Mouse (Mus musculus): ENCODE results near the gene D7Ertd443e. TPM values are rescaled to one million over a fixed set of nuclear protein-coding genes. Genes with fewer than 3 reads are reported as not detected.

D7Ertd443e gene
- polyA plus RNA-seq, 1 experiment from 2014 or later: 0.07 TPM

DNA sequence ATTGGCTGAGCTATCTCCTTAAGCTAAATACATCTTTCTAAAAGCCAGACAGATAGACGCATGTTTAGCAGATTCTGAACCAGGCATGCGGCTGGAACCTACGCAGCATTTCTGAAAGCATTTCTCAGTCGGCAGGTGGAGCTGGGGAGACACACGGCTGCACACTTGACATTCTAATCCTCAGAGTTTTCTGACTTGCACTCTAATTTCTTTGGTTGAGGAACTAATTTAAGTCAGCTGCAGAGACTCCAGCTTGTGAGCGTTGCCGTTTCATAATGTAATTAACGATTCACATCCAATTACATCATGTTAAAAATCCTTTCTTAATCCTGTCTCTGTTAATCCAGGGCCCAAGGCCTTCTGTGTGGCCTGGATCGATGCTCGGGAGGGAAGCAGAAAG lies 64.5 kb downstream of the D7Ertd443e start:
- WGBS: 82% methylated on average over 10 of the region's 10 CpGs
- no peak overlapping the region for H3K27ac ChIP-seq (ENCODE audit: low read length)
- no peak overlapping the region for H3K4me3 ChIP-seq (ENCODE audit: low read length)
- no peak for ATAC-seq (replicated peaks; ENCODE audit: extremely low read depth, insufficient read depth, low FRiP score)
- H3K4me2 ChIP-seq (ENCODE audit: low read depth, low read length): no peak overlapping the region
- H3K27me3 ChIP-seq (ENCODE audit: control insufficient read depth, insufficient read depth, low read length): no peaks in the 10 kb centered on the region
- H3K9ac ChIP-seq (ENCODE audit: low read length): no peak overlapping the region
- no peaks in the 10 kb centered on the region for H3K9me3 ChIP-seq (replicated peaks; ENCODE audit: control insufficient read depth, low read length)
- no peaks in the 10 kb centered on the region for H3K36me3 ChIP-seq (ENCODE audit: control insufficient read depth, insufficient read depth)
- no peaks in the 10 kb centered on the region for H3K4me1 ChIP-seq (ENCODE audit: control insufficient read depth, insufficient read depth, low read length)

GRCm38 (mm10) chr7:134302084-134302483 lies 83.4 kb downstream of the D7Ertd443e start:
- Histone ChIP-seq H3K9ac (ENCODE audit: low read length) (no peak overlapping the region), H3K27me3 (ENCODE audit: control insufficient read depth, insufficient read depth, low read length) (no peaks in the 10 kb centered on the region; the same call in 1 of the 2 replicates), H3K4me2 (ENCODE audit: low read depth, low read length) (no peak overlapping the region), H3K36me3 (ENCODE audit: control insufficient read depth, insufficient read depth) (no peaks in the 10 kb centered on the region), H3K27ac (ENCODE audit: low read length) (no peak overlapping the region), H3K9me3 (replicated peaks; ENCODE audit: control insufficient read depth, low read length) (peaks cover 5% of the 10 kb centered on the region), H3K4me3 (ENCODE audit: low read length) (no peak overlapping the region), H3K4me1 (ENCODE audit: control insufficient read depth, insufficient read depth, low read length) (no peaks in the 10 kb centered on the region)
- 80% methylated on average over 3 of the region's 3 CpGs for WGBS
- no peak for ATAC-seq (replicated peaks; ENCODE audit: extremely low read depth, insufficient read depth, low FRiP score)

DNA sequence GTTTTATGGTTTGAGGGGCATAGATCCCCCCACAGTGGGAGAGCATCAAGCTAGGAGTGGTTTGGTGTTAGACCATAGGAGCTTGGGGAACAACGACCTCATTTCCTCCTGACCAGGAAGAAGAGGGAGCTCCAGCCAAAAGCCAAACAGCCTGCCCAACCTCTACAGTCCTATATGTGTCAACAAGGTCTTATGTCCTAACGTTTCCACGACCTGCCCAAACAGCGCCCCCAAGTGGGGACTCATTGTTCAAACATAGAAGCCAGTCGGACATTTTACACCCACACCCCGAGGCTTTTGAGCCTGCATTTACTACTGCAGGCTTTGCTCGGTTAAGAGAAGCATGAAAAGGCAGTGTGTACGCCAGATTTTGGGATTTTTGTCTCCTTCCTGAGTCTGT lies 84.2 kb downstream of the D7Ertd443e start:
- H3K4me3 ChIP-seq (ENCODE audit: low read length): no peak overlapping the region
- H3K4me1 ChIP-seq (ENCODE audit: control insufficient read depth, insufficient read depth, low read length): no peaks in the 10 kb centered on the region
- no peaks in the 10 kb centered on the region; the same call in 1 of the 2 replicates for H3K27me3 ChIP-seq (ENCODE audit: control insufficient read depth, insufficient read depth, low read length)
- ATAC-seq (replicated peaks; ENCODE audit: extremely low read depth, insufficient read depth, low FRiP score): no peak
- H3K9ac ChIP-seq (ENCODE audit: low read length): no peak overlapping the region
- H3K36me3 ChIP-seq (ENCODE audit: control insufficient read depth, insufficient read depth): no peaks in the 10 kb centered on the region
- no peak overlapping the region for H3K27ac ChIP-seq (ENCODE audit: low read length)
- H3K9me3 ChIP-seq (replicated peaks; ENCODE audit: control insufficient read depth, low read length): 0 out of 2 replicates have a peak, but pooled peaks cover 3% of the 10 kb centered on the region
- 42% methylated on average over 8 of the region's 8 CpGs for WGBS
- H3K4me2 ChIP-seq (ENCODE audit: low read depth, low read length): no peak overlapping the region

- no peak overlapping the region for H3K9ac ChIP-seq (ENCODE audit: low read length)
- no peak for ATAC-seq (replicated peaks; ENCODE audit: extremely low read depth, insufficient read depth, low FRiP score)
- WGBS: 71% methylated on average over 3 of the region's 3 CpGs
- no peaks in the 10 kb centered on the region for H3K27me3 ChIP-seq (ENCODE audit: control insufficient read depth, insufficient read depth, low read length)
- no peak overlapping the region for H3K4me3 ChIP-seq (ENCODE audit: low read length)
- H3K4me1 ChIP-seq (ENCODE audit: control insufficient read depth, insufficient read depth, low read length): no peaks in the 10 kb centered on the region; the same call in 1 of the 2 replicates
- H3K9me3 ChIP-seq (replicated peaks; ENCODE audit: control insufficient read depth, low read length): peaks cover 7% of the 10 kb centered on the region; the same call in 1 of the 2 replicates
- H3K36me3 ChIP-seq (ENCODE audit: control insufficient read depth, insufficient read depth): no peaks in the 10 kb centered on the region
- H3K4me2 ChIP-seq (ENCODE audit: low read depth, low read length): no peak overlapping the region
- no peak overlapping the region for H3K27ac ChIP-seq (ENCODE audit: low read length)
Measured at GRCm38 (mm10) chr7:134292750-134293149, 92.7 kb downstream of the D7Ertd443e start.

GRCm38 (mm10) chr7:134289611-134290301 lies 95.7 kb downstream of the D7Ertd443e start:
- H3K27ac ChIP-seq (ENCODE audit: low read length): no peak overlapping the region
- H3K36me3 ChIP-seq (ENCODE audit: control insufficient read depth, insufficient read depth): no peaks in the 10 kb centered on the region
- ATAC-seq (replicated peaks; ENCODE audit: extremely low read depth, insufficient read depth, low FRiP score): no peak
- no peaks in the 10 kb centered on the region; the same call in none of the 2 replicates for H3K4me1 ChIP-seq (ENCODE audit: control insufficient read depth, insufficient read depth, low read length)
- H3K27me3 ChIP-seq (ENCODE audit: control insufficient read depth, insufficient read depth, low read length): no peaks in the 10 kb centered on the region
- peaks cover 7% of the 10 kb centered on the region; the same call in 1 of the 2 replicates for H3K9me3 ChIP-seq (replicated peaks; ENCODE audit: control insufficient read depth, low read length)
- WGBS: 58% methylated on average over 7 of the region's 7 CpGs
- no peak overlapping the region for H3K4me3 ChIP-seq (ENCODE audit: low read length)
- H3K9ac ChIP-seq (ENCODE audit: low read length): no peak overlapping the region
- no peak overlapping the region for H3K4me2 ChIP-seq (ENCODE audit: low read depth, low read length)

DNA sequence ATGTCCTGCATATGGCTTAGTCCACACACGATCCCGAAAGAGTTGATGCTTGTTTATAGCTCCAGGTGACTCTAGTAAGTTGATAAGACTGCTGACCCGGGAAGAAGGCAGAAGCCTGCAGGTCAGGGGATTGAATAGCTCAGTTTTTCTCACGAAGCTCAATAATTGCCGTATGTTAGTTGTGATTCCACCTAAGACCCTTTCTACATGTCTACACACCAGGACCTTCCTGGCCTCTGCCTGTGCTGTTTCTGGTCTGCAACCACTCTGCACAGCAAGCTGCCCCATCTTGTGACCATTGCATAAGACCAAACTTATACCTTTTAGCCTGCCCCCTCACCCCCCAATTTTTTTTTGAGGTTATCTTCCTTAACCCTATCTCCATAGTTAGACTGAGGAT lies 96.3 kb downstream of the D7Ertd443e start:
- no peak overlapping the region for H3K9ac ChIP-seq (ENCODE audit: low read length)
- H3K4me3 ChIP-seq (ENCODE audit: low read length): no peak overlapping the region
- H3K4me1 ChIP-seq (ENCODE audit: control insufficient read depth, insufficient read depth, low read length): no peaks in the 10 kb centered on the region; the same call in none of the 2 replicates
- no peaks in the 10 kb centered on the region for H3K27me3 ChIP-seq (ENCODE audit: control insufficient read depth, insufficient read depth, low read length)
- no peak overlapping the region for H3K4me2 ChIP-seq (ENCODE audit: low read depth, low read length)
- peaks cover 3% of the 10 kb centered on the region; the same call in 1 of the 2 replicates for H3K9me3 ChIP-seq (replicated peaks; ENCODE audit: control insufficient read depth, low read length)
- ATAC-seq (replicated peaks; ENCODE audit: extremely low read depth, insufficient read depth, low FRiP score): no peak
- no peaks in the 10 kb centered on the region for H3K36me3 ChIP-seq (ENCODE audit: control insufficient read depth, insufficient read depth)
- H3K27ac ChIP-seq (ENCODE audit: low read length): no peak overlapping the region
- 89% methylated on average over 5 of the region's 5 CpGs for WGBS

DNA sequence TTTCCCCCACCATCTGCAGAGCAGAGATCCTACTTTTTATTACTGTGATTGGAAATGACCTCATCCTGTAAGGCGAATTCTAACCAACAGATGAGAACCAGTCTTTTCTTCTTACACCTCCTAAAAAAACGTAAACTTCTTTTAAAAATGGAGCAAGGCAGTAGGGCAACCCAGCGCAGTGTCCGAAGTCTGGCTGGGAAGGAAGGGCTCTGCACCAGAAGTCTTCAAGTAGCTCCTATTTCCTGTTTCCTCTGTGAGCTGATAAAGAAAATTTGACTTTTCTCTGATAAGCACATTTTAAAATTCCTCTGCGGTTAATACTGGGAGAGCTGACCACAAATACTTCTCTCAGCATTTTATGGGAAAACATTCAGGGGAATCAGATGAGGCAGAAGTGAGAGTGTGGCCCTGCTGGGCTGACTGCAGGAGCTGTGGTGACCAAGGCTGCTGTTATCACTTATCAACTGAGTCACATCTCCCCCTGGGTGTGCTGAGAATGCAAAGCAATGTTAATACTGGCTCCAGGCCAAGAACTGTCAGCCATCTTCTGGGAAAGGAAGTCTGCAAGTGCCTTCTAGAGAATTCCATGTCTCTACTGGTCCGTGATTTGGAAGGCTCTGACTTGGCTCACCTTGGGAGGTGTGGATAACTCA lies 97.8 kb downstream of the D7Ertd443e start:
- Histone ChIP-seq H3K4me2 (ENCODE audit: low read depth, low read length) (0 out of 2 replicates have a peak overlapping the region, but pooled peaks have one; percentile 0), H3K27me3 (ENCODE audit: control insufficient read depth, insufficient read depth, low read length) (no peaks in the 10 kb centered on the region), H3K27ac (ENCODE audit: low read length) (peak overlapping the region; percentile 27; the same call in 1 of the 2 replicates), H3K4me3 (ENCODE audit: low read length) (no peak overlapping the region), H3K4me1 (ENCODE audit: control insufficient read depth, insufficient read depth, low read length) (no peaks in the 10 kb centered on the region; the same call in none of the 2 replicates), H3K36me3 (ENCODE audit: control insufficient read depth, insufficient read depth) (no peaks in the 10 kb centered on the region), H3K9ac (ENCODE audit: low read length) (no peak overlapping the region), H3K9me3 (replicated peaks; ENCODE audit: control insufficient read depth, low read length) (no peaks in the 10 kb centered on the region)
- peak; percentile 67 for ATAC-seq (replicated peaks; ENCODE audit: extremely low read depth, insufficient read depth, low FRiP score)
- 30% methylated on average over 6 of the region's 6 CpGs for WGBS

DNA sequence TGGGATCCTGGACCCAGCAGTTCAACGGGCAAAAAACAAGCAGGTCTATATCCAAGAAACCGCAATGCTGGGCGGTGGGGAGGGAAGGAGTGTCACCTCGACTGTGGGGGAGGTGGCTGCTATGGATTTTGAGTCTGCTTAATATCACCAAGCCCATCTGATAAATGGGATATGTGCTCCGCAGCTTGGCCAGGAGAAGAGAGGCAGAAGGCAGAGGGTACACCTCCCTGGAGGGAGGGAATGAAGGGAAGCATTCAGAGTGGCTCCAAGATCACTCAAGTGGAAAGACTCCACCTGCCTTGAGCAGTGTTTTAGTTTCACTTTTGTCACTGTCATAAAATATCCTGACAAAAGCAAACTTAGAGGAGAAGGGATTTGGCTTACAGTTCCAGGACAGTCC lies 112.5 kb downstream of the D7Ertd443e start:
- Histone ChIP-seq H3K9ac (ENCODE audit: low read length) (no peak overlapping the region), H3K36me3 (ENCODE audit: control insufficient read depth, insufficient read depth) (no peaks in the 10 kb centered on the region), H3K4me3 (ENCODE audit: low read length) (no peak overlapping the region), H3K27me3 (ENCODE audit: control insufficient read depth, insufficient read depth, low read length) (no peaks in the 10 kb centered on the region), H3K9me3 (replicated peaks; ENCODE audit: control insufficient read depth, low read length) (0 out of 2 replicates have a peak, but pooled peaks cover 2% of the 10 kb centered on the region), H3K4me2 (ENCODE audit: low read depth, low read length) (no peak overlapping the region), H3K4me1 (ENCODE audit: control insufficient read depth, insufficient read depth, low read length) (no peaks in the 10 kb centered on the region), H3K27ac (ENCODE audit: low read length) (no peak overlapping the region)
- ATAC-seq (replicated peaks; ENCODE audit: extremely low read depth, insufficient read depth, low FRiP score): no peak
- 82% methylated on average over 5 of the region's 5 CpGs for WGBS

DNA sequence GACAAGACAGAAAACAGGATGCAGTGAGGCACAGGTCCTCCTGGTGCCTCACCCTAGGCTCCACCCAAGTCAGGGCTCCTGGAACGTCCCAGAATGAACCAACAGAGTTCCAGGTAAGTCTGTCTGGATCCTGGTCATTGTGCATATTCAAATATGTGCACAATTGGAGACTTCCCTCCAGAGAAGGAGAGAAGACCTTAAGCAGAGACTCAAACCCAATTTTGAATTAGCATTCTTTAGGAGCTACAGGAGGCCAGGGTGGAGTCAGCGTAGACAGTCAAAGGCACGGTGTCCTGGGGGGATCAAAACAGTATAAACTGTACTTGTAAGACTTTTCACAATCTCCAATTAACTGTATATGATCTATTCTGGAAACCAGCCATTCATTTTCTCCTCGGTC lies 113.0 kb downstream of the D7Ertd443e start:
- Histone ChIP-seq H3K36me3 (ENCODE audit: control insufficient read depth, insufficient read depth) (no peaks in the 10 kb centered on the region), H3K9me3 (replicated peaks; ENCODE audit: control insufficient read depth, low read length) (0 out of 2 replicates have a peak, but pooled peaks cover 2% of the 10 kb centered on the region), H3K4me3 (ENCODE audit: low read length) (no peak overlapping the region), H3K4me2 (ENCODE audit: low read depth, low read length) (no peak overlapping the region), H3K27me3 (ENCODE audit: control insufficient read depth, insufficient read depth, low read length) (no peaks in the 10 kb centered on the region), H3K4me1 (ENCODE audit: control insufficient read depth, insufficient read depth, low read length) (no peaks in the 10 kb centered on the region), H3K9ac (ENCODE audit: low read length) (no peak overlapping the region), H3K27ac (ENCODE audit: low read length) (no peak overlapping the region)
- 67% methylated on average over 4 of the region's 4 CpGs for WGBS
- no peak for ATAC-seq (replicated peaks; ENCODE audit: extremely low read depth, insufficient read depth, low FRiP score)

Measured in heart, embryonic 16.5 days (tissue).